Mouse (Mus musculus) adipocyte (in vitro differentiated cells): ENCODE measurements around the gene Txnrd3.

Experiments
- DNase-seq: peaks from one replicate; pipeline ENCODE4 v3.0.0-alpha.2; 2016; ENCODE audit warnings: low spot score

The Txnrd3 gene

GRCm38 (mm10) chr6:89643798-89644270 is at the start of gene Txnrd3:
Gene Txnrd3, plus strand, starts transcription at chr6:89643988.
- peak; percentile 92 for DNase-seq

- peak; percentile 97 for DNase-seq
Observed at GRCm38 (mm10) chr6:89595018-89595776, 48.6 kb upstream of the Txnrd3 start, which contains the start of gene Chchd6. Gene Chchd6, minus strand, starts transcription at chr6:89595652.

GRCm38 (mm10) chr6:89595777-89596146 is 48.0 kb upstream of the Txnrd3 start:
- no peak for DNase-seq

GRCm38 (mm10) chr6:89596510-89596909 is 47.3 kb upstream of the Txnrd3 start:
- no peak for DNase-seq

- DNase-seq, result no peak
Observed at GRCm38 (mm10) chr6:89606096-89606495, 37.7 kb upstream of the Txnrd3 start.

- no peak for DNase-seq
Observed at GRCm38 (mm10) chr6:89607999-89608398, 35.8 kb upstream of the Txnrd3 start.

- no peak for DNase-seq
Observed at GRCm38 (mm10) chr6:89613336-89614106, 30.3 kb upstream of the Txnrd3 start.

- no peak for DNase-seq
Observed at GRCm38 (mm10) chr6:89614107-89614471, 29.7 kb upstream of the Txnrd3 start.

- peak; percentile 56 for DNase-seq
Observed at GRCm38 (mm10) chr6:89614596-89615372, 29.0 kb upstream of the Txnrd3 start.

- DNase-seq, result no peak
Observed at GRCm38 (mm10) chr6:89615373-89615755, 28.4 kb upstream of the Txnrd3 start.

- DNase-seq, result peak; percentile 44
Observed at GRCm38 (mm10) chr6:89622647-89623046, 21.1 kb upstream of the Txnrd3 start.

- DNase-seq, result no peak
Observed at GRCm38 (mm10) chr6:89628045-89628785, 15.6 kb upstream of the Txnrd3 start.

- peak; percentile 93 for DNase-seq
Observed at GRCm38 (mm10) chr6:89631809-89632562, 11.8 kb upstream of the Txnrd3 start.

GRCm38 (mm10) chr6:89633115-89633514 is 10.7 kb upstream of the Txnrd3 start:
- DNase-seq, result no peak

GRCm38 (mm10) chr6:89634400-89634799 is 9.4 kb upstream of the Txnrd3 start:
- DNase-seq, result no peak

- no peak for DNase-seq
Observed at GRCm38 (mm10) chr6:89637977-89638376, 5.8 kb upstream of the Txnrd3 start.

GRCm38 (mm10) chr6:89639025-89639424 is 4.8 kb upstream of the Txnrd3 start:
- DNase-seq, result peak; percentile 50

GRCm38 (mm10) chr6:89644271-89645075 is 685 bp downstream of the Txnrd3 start:
- peak; percentile 97 for DNase-seq

GRCm38 (mm10) chr6:89649897-89650296 is 6.1 kb downstream of the Txnrd3 start:
- no peak for DNase-seq

- no peak for DNase-seq
Observed at GRCm38 (mm10) chr6:89651770-89652169, 8.0 kb downstream of the Txnrd3 start.
